Mouse (Mus musculus) left cerebral cortex, adult 18-20 months (tissue): Measurements from ENCODE around the gene Gm1043. TPM values are rescaled to one million over a fixed set of nuclear protein-coding genes. Genes with fewer than 3 reads are reported as not detected.

Source experiments
- DNase-seq, 2 experiments: peaks; one replicate each; pipeline ENCODE4 v3.0.0; 2021 to 2022; ENCODE audit warnings: low spot score in 2 of 2, mixed read lengths in 1 of 2
- total RNA-seq, 2 experiments: library from RNA; stranded (reverse); gene quantifications; 2 replicates each; pipeline ENCODE4 v1.2.3; 2021

The Gm1043 gene
- total RNA-seq, 2 experiments from 2014 or later = 34.0 to 35.9 TPM

GRCm38 (mm10) chr5:37066703-37067568 lies 18.2 kb upstream of the Gm1043 start:
- DNase-seq = no peak

GRCm38 (mm10) chr5:37073660-37074059 lies 11.5 kb upstream of the Gm1043 start:
- no peak for DNase-seq

- peak; percentile 55 to 69 for DNase-seq
Measured at GRCm38 (mm10) chr5:37076692-37077329, 8.4 kb upstream of the Gm1043 start.

- no peak for DNase-seq
Measured at GRCm38 (mm10) chr5:37077330-37077698, 7.9 kb upstream of the Gm1043 start.

GRCm38 (mm10) chr5:37079484-37079883 lies 5.7 kb upstream of the Gm1043 start:
- DNase-seq = no peak

GRCm38 (mm10) chr5:37080601-37081000 lies 4.6 kb upstream of the Gm1043 start:
- DNase-seq = no peak

GRCm38 (mm10) chr5:37082420-37082819 lies 2.8 kb upstream of the Gm1043 start:
- DNase-seq = peak; percentile 72 to 83

GRCm38 (mm10) chr5:37083209-37083770 lies 1.9 kb upstream of the Gm1043 start:
- DNase-seq = no peak

- DNase-seq = no peak
Measured at GRCm38 (mm10) chr5:37083850-37084249, 1.3 kb upstream of the Gm1043 start.

- DNase-seq = no peak
Measured at GRCm38 (mm10) chr5:37085918-37086317, 748 bp downstream of the Gm1043 start.

- no peak for DNase-seq
Measured at GRCm38 (mm10) chr5:37087786-37088185, 2.6 kb downstream of the Gm1043 start.

GRCm38 (mm10) chr5:37088342-37089108 lies 3.4 kb downstream of the Gm1043 start:
- no peak for DNase-seq

- no peak for DNase-seq
Measured at GRCm38 (mm10) chr5:37091171-37091628, 6.0 kb downstream of the Gm1043 start.

GRCm38 (mm10) chr5:37094941-37095340 lies 9.8 kb downstream of the Gm1043 start:
- DNase-seq = no peak

GRCm38 (mm10) chr5:37097591-37097990 lies 12.4 kb downstream of the Gm1043 start:
- no peak for DNase-seq

GRCm38 (mm10) chr5:37100813-37101212 lies 15.6 kb downstream of the Gm1043 start:
- DNase-seq = no peak

- no peak for DNase-seq
Measured at GRCm38 (mm10) chr5:37101631-37102030, 16.5 kb downstream of the Gm1043 start.

GRCm38 (mm10) chr5:37102056-37102455 lies 16.9 kb downstream of the Gm1043 start:
- no peak for DNase-seq

- DNase-seq = no peak
Measured at GRCm38 (mm10) chr5:37105531-37106456, 20.6 kb downstream of the Gm1043 start.

- no peak for DNase-seq
Measured at GRCm38 (mm10) chr5:37107111-37107510, 21.9 kb downstream of the Gm1043 start.
